Mouse (Mus musculus): Measurements from ENCODE around the gene Spata32.

- TF ChIP-seq CTCF (IDR thresholded peaks at IDR 0.05; ENCODE audit: low read depth) (no peak), EP300 (IDR thresholded peaks at IDR 0.05; ENCODE audit: low read depth) (no peak)
These were observed 24.4 kb downstream of the Spata32 start for GRCm38 (mm10) chr11:103193825-103194168.

All from liver, postnatal 0 days (tissue).